Mouse (Mus musculus) heart, postnatal 0 days (tissue): ENCODE measurements around the gene Kiz. TPM values are rescaled to one million over a fixed set of nuclear protein-coding genes. Genes with fewer than 3 reads are reported as not detected.

Experiments
- ATAC-seq: fragments of 200-750 bp; cut with Nextera tagmentation; 2 replicates; pipeline ENCODE4 v1.8.0; 2017; ENCODE audit warnings: low read depth, moderate number of reproducible peaks, moderate library complexity; ENCODE audit not compliant: insufficient read depth
- DNase-seq: peaks from one replicate; pipeline ENCODE4 v3.0.0-alpha.2; 2016; ENCODE audit warnings: low spot score
- H3K27ac ChIP-seq: fragments of 300-500 bp; sonication (generic); 2 replicates; pipeline ENCODE4 v1.5.1; 2014; ENCODE audit warnings: low read depth, mild to moderate bottlenecking
- H3K27me3 ChIP-seq: fragments of 300-500 bp; sonication (generic); 2 replicates; pipeline ENCODE4 v1.6.1; 2014; ENCODE audit warnings: low read length, mixed read lengths; ENCODE audit not compliant: control insufficient read depth, insufficient read depth
- H3K36me3 ChIP-seq: fragments of 300-500 bp; sonication (generic); replicated peaks from 2 replicates; pipeline ENCODE4 v1.6.1; 2014; ENCODE audit warnings: low read length, mixed read lengths; ENCODE audit not compliant: control insufficient read depth, insufficient read depth
- H3K4me1 ChIP-seq: fragments of 300-500 bp; sonication (generic); 2 replicates; pipeline ENCODE4 v1.6.1; 2014; ENCODE audit warnings: antibody characterized with exemption; ENCODE audit not compliant: control insufficient read depth, insufficient read depth
- H3K4me2 ChIP-seq: fragments of 300-500 bp; sonication (generic); 2 replicates; pipeline ENCODE4 v1.6.1; 2014; ENCODE audit warnings: low read depth, mild to moderate bottlenecking, low read length, moderate library complexity
- H3K4me3 ChIP-seq: fragments of 300-500 bp; sonication (generic); 2 replicates; pipeline ENCODE4 v1.5.1; 2014; ENCODE audit warnings: low read depth, low read length
- H3K9ac ChIP-seq: fragments of 300-500 bp; sonication (generic); replicated peaks from 2 replicates; pipeline ENCODE4 v1.6.1; 2014; ENCODE audit warnings: low read depth, low read length, mixed read lengths
- H3K9me3 ChIP-seq: fragments of 300-500 bp; sonication (generic); replicated peaks from 2 replicates; pipeline ENCODE4 v1.6.1; 2016; ENCODE audit warnings: low read length; ENCODE audit not compliant: control insufficient read depth
- CTCF ChIP-seq: IDR thresholded peaks from 2 replicates; pipeline ENCODE4 v1.5.1; 2016; ENCODE audit warnings: antibody characterized with exemption, control low read depth, low read depth
- EP300 ChIP-seq: IDR thresholded peaks from 2 replicates; pipeline ENCODE4 v1.6.1; 2016; ENCODE audit warnings: antibody characterized with exemption, low read depth
- WGBS: fragments of 180-500 bp; shearing (Covaris S2); extraction: QIAGEN DNeasy Blood & Tissue Kit; methylation state at CpG from one replicate; pipeline ENCODE4 v1.1.7; 2014; 5-methylcytosine and 5-hydroxymethylcytosine counted together
- polyA plus RNA-seq: library from polyadenylated mRNA; unstranded; fragments of >200 nt; fragmentation: Nextera tagmentation; extraction: Ambion mirVana; gene quantifications from 2 replicates; pipeline ENCODE4 v1.2.1, GENCODE M21; 2015
- total RNA-seq: library from RNA; depleted of rRNA; stranded (reverse); fragments of >200 nt; gene quantifications from 2 replicates; pipeline ENCODE4 v1.2.3, GENCODE M21; 2014; ENCODE audit warnings: low replicate concordance

The Kiz gene
- total and polyA plus RNA-seq, 2 experiments from 2014 or later: 14.5 to 32.2 TPM

DNA sequence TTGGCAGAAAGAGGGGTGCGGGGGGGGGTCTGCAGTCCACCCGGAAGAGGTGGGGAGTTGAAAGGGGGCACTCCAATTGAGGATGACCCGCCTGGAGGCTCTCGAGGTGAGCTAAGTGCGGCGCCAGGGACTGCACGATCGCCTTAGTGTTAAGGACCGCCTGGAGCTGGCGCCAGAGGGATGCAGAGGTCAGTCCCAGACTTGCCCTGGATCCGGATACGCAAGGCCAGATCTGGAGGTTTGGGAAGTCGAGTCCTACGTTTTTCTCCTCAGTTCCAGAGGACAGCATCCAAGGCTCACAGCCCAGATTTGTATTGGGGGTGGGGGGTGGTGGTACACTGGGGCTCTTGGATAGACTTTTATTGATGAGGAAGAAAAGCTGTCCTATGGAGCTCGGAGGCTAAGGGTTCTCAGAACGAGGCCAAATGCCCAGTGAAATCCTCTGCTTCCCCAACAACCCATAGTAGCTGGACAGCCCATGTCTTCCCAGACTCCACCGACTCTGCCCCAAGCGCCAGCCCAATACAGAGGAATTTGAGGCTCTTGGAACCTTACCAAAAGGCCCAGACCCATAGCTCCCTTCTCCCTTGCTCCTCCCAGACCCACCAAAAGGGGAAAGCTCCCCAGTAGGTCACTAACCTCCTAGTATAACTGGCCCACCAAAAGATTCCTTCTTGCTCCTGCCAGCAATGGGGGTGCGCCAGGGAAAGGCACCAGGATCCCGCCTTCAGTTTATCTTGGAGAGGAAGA, 20.2 kb upstream of the Kiz start:
- no peak for DNase-seq

DNA sequence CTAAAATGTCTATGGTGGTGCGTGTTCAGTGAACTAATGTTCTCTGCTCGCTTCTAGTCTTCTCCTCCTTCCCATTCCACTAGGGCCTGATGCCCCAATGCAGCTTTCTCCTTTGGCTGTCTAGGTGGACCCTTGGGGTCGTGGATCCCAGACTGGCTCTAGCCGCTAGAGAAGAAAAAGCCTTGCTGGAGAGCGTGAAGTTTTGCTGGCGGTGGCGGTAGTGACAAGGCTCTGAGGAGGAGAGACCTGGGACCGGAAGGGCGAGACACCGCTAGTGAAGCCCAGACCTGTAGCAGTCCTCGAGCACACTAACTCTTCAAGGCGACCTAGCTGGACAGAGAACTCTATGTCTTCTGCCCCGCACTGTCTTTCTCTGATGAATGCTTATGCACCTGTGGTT, 19.4 kb upstream of the Kiz start:
- no peaks in the 10 kb centered on the region for H3K36me3 ChIP-seq
- ATAC-seq (no peak), DNase-seq (no peak)
- no peak overlapping the region for H3K4me2 ChIP-seq
- H3K4me3 ChIP-seq: no peak overlapping the region
- H3K9me3 ChIP-seq: no peaks in the 10 kb centered on the region
- H3K27ac ChIP-seq: no peak overlapping the region
- no peak for TF ChIP-seq EP300
- no peak for TF ChIP-seq CTCF
- 5% methylated on average over 13 of the region's 13 CpGs for WGBS
- peaks cover 98% of the 10 kb centered on the region for H3K27me3 ChIP-seq
- no peaks in the 10 kb centered on the region; the same call in 1 of the 2 replicates for H3K4me1 ChIP-seq
- H3K9ac ChIP-seq: no peak overlapping the region

More for the DNA sequence above, 20.2 kb upstream of the Kiz start:
- no peak overlapping the region for H3K27ac ChIP-seq
- peak overlapping the region; percentile 48 for H3K4me2 ChIP-seq
- H3K9ac ChIP-seq: no peak overlapping the region
- H3K9me3 ChIP-seq: no peaks in the 10 kb centered on the region
- ATAC-seq: no peak
- no peak for TF ChIP-seq EP300
- TF ChIP-seq CTCF: no peak
- WGBS: 3% methylated on average over 20 of the region's 20 CpGs
- no peaks in the 10 kb centered on the region; the same call in 1 of the 2 replicates for H3K4me1 ChIP-seq
- H3K36me3 ChIP-seq: no peaks in the 10 kb centered on the region
- peaks cover 94% of the 10 kb centered on the region for H3K27me3 ChIP-seq
- peak overlapping the region; percentile 29 for H3K4me3 ChIP-seq

DNA sequence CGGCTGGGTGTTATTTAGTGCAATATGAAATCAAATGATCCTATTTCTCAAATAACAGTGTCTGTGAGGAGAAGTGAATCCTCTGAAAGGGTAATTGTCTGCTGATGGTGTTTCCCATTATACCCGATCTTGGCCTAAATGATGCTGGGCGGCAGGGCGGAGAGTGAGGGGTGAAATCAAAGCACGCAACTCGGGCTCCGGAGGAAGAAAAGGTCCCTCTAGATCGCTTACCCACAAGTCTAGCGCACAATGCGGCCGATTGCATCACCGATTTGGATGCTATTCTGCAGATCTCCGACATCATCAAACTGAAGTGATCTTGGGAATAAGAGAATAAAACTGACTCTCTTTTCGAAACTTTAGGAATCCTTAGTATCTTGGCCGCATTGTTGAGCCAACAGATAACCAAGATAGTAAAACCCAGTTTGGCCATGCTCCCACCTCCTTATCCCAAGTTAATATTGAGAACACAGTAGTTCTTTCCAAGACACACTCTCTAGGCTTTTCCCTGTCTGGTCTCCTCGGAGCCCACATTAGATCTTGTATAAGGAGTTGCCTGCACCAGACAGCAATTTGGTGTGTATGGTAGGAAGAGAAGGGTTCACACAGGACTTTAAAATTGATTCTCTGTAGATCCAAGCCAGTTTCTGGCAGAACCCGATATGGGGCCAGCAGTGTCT, 18.7 kb upstream of the Kiz start:
- no peaks in the 10 kb centered on the region; the same call in 1 of the 2 replicates for H3K4me1 ChIP-seq
- DNase-seq: no peak
- no peak overlapping the region for H3K4me3 ChIP-seq
- H3K27ac ChIP-seq: no peak overlapping the region
- H3K27me3 ChIP-seq: peaks cover 100% of the 10 kb centered on the region
- no peak overlapping the region for H3K9ac ChIP-seq
- no peaks in the 10 kb centered on the region for H3K9me3 ChIP-seq
- no peaks in the 10 kb centered on the region for H3K36me3 ChIP-seq
- H3K4me2 ChIP-seq: no peak overlapping the region
- 7% methylated on average over 17 of the region's 17 CpGs for WGBS
- ATAC-seq: no peak
- TF ChIP-seq CTCF: no peak
- TF ChIP-seq EP300: no peak

DNA sequence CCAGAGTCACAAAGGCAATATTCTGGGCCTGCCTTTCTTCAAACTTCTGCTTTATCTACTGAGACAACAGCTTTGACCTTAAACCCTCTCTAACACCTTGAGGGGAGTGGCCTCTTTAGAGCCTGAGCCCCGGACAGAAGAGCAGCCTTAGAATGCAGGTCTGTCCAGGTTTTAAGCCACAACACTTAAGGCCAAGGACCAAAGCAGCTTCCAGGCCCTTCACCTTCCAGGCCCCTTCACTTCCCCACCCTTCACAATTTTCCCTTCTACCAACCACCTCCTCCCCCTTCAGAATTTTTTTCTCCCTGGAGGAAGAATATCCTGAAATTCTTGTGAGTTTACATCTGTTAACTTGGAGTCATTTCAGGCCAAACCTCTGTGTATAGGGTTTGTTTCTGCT, 18.0 kb upstream of the Kiz start:
- Histone ChIP-seq H3K27ac (no peak overlapping the region), H3K9ac (no peak overlapping the region), H3K27me3 (peaks cover 99% of the 10 kb centered on the region), H3K4me3 (no peak overlapping the region), H3K4me1 (no peaks in the 10 kb centered on the region; the same call in 1 of the 2 replicates), H3K9me3 (no peaks in the 10 kb centered on the region), H3K4me2 (no peak overlapping the region), H3K36me3 (no peaks in the 10 kb centered on the region)
- no peak for ATAC-seq
- TF ChIP-seq CTCF: no peak
- no peak for TF ChIP-seq EP300
- no peak for DNase-seq
- WGBS: 10% methylated on average over 1 of the region's 1 CpGs

- DNase-seq (no peak), ATAC-seq (no peak)
- no peak for TF ChIP-seq CTCF
- no peak for TF ChIP-seq EP300
- Histone ChIP-seq H3K4me1 (no peaks in the 10 kb centered on the region; the same call in 1 of the 2 replicates), H3K9me3 (no peaks in the 10 kb centered on the region), H3K9ac (no peak overlapping the region), H3K4me2 (no peak overlapping the region), H3K27me3 (peaks cover 94% of the 10 kb centered on the region), H3K27ac (no peak overlapping the region), H3K36me3 (no peaks in the 10 kb centered on the region), H3K4me3 (peak overlapping the region; percentile 19; the same call in 1 of the 2 replicates)
- 4% methylated on average over 30 of the region's 30 CpGs for WGBS
Measured at GRCm38 (mm10) chr2:146838596-146839302, 16.9 kb upstream of the Kiz start.
